Mouse (Mus musculus) olfactory bulb, adult 2 months (tissue): ENCODE measurements around the gene Adgrv1.

Experiments used
- CTCF ChIP-seq: fragments of 200-500 bp; IDR thresholded peaks from 2 replicates; pipeline ENCODE4 v1.5.1; 2012; ENCODE audit warnings: low read depth, mild to moderate bottlenecking, low read length, moderate library complexity; ENCODE audit not compliant: insufficient read depth
- POLR2A ChIP-seq: fragments of 200-500 bp; IDR thresholded peaks from 2 replicates; pipeline ENCODE4 v1.6.1; 2012; ENCODE audit warnings: mild to moderate bottlenecking, low read depth, low read length, moderate library complexity; ENCODE audit not compliant: insufficient read depth

- TF ChIP-seq CTCF = no peak
- no peak for TF ChIP-seq POLR2A
Measured at GRCm38 (mm10) chr13:81632720-81633415, at the start of gene Adgrv1.
